In genomic region chr6:114042332-114042731, GRCm38 (mm10) we compare ENCODE assay signal across 8 mouse cellular contexts. TPM values are rescaled to one million over a fixed set of nuclear protein-coding genes. Genes with fewer than 3 reads are reported as not detected.
DNase-seq lines count a peak whose midpoint lies in the region; ATAC-seq lines count a peak whose summit lies in the region.

Atp2b2 (minus strand) TSS chr6:114042613.

- 27% methylated on average over 12 of the region's 12 CpGs for WGBS in heart, embryonic 13.5 days
- 20% methylated on average over 12 of the region's 12 CpGs for WGBS in embryonic facial prominence, embryonic 14.5 days

- H3K27me3 ChIP-seq in heart, embryonic 13.5 days (replicated peaks), result peaks cover 87% of the 10 kb centered on the region
- H3K27me3 ChIP-seq in embryonic facial prominence, embryonic 14.5 days (replicated peaks; ENCODE audit: control insufficient read depth, insufficient read depth, low read length), result peaks cover 64% of the 10 kb centered on the region

- no peak for ATAC-seq in heart, embryonic 13.5 days (ENCODE audit: extremely low read depth, insufficient number of reproducible peaks, low FRiP score, low TSS enrichment)
- ATAC-seq in embryonic facial prominence, embryonic 14.5 days (ENCODE audit: low read depth), result no peak

- peak within 1 kb of the TSS; percentile 71 for H3K9ac ChIP-seq in heart, embryonic 13.5 days
- peak within 1 kb of the TSS; percentile 53 for H3K9ac ChIP-seq in embryonic facial prominence, embryonic 14.5 days (ENCODE audit: low read depth, low read length)

- intact Hi-C loops in left cerebral cortex, postnatal 14 days (cut with DNase I), result no loop called here

- no peaks in the 10 kb centered on the region for H3K9me3 ChIP-seq in heart, embryonic 13.5 days
- H3K9me3 ChIP-seq in embryonic facial prominence, embryonic 14.5 days (ENCODE audit: control insufficient read depth, low read length), result no peaks in the 10 kb centered on the region

- peak within 1 kb of the TSS; percentile 87 for H3K4me2 ChIP-seq in heart, embryonic 13.5 days
- peak within 1 kb of the TSS; percentile 81 for H3K4me2 ChIP-seq in embryonic facial prominence, embryonic 14.5 days (ENCODE audit: low read depth, low read length)

- H3K36me3 ChIP-seq in heart, embryonic 13.5 days, result no peaks in the 10 kb centered on the region
- no peaks in the 10 kb centered on the region for H3K36me3 ChIP-seq in embryonic facial prominence, embryonic 14.5 days (ENCODE audit: control insufficient read depth, insufficient read depth, low read length)

- H3K4me3 ChIP-seq in heart, embryonic 13.5 days, result peak within 1 kb of the TSS; percentile 59
- H3K4me3 ChIP-seq in embryonic facial prominence, embryonic 14.5 days (ENCODE audit: low read depth, low read length), result peak within 1 kb of the TSS; percentile 44

- H3K27ac ChIP-seq in heart, embryonic 13.5 days (replicated peaks), result no peak within 1 kb of the TSS
- H3K27ac ChIP-seq in embryonic facial prominence, embryonic 14.5 days (replicated peaks; ENCODE audit: low read depth, low read length), result no peak within 1 kb of the TSS

- H3K4me1 ChIP-seq in heart, embryonic 13.5 days, result peaks cover 5% of the 10 kb centered on the region; the same call in 1 of the 2 replicates
- H3K4me1 ChIP-seq in embryonic facial prominence, embryonic 14.5 days (ENCODE audit: control insufficient read depth, insufficient read depth, low read length), result no peaks in the 10 kb centered on the region

- DNase-seq in heart, adult 8-10 months (ENCODE audit: low spot score), result no peak
- DNase-seq in adrenal gland, adult 2 months, result peak; percentile 60
- no peak for DNase-seq in embryonic facial prominence, embryonic 14.5 days (ENCODE audit: low spot score)
- DNase-seq in left cerebral cortex, postnatal 14 days (ENCODE audit: low spot score in 2 of 2), result no peak
- peak; percentile 46 for DNase-seq in retina, postnatal 1 day
- DNase-seq in spleen, postnatal 10 days (ENCODE audit: low spot score in 2 of 2), result no peak
- no peak for DNase-seq in c-Kit-positive CD71-positive TER-119-positive erythroid progenitor cells, embryonic 14.5 days (ENCODE audit: low spot score)

RNA-seq across cellular contexts. Expression of gene Atp2b2, which starts in this region (rescaled TPM):
- polyA plus RNA-seq in heart, embryonic 13.5 days (2015; fragmentation: Nextera tagmentation; extraction: Ambion mirVana), result 0.07 and 0.18 TPM in 2 replicates
- total RNA-seq in heart, adult 8-10 months (2022), result 1 to 10 TPM; 1.0 to 3.0 (median 1.6) TPM
- 1 to 10 TPM; 3.9 to 8.5 TPM for total RNA-seq in adrenal gland, adult 2 months (2021)
- polyA plus RNA-seq in adrenal gland, adult 2 months (2012; rRNA removed), result 1.5 and 2.1 TPM in 2 replicates
- 1.4 and 1.7 TPM in 2 replicates for polyA plus RNA-seq in embryonic facial prominence, embryonic 14.5 days (2014; fragmentation: Nextera tagmentation; extraction: Ambion mirVana)
- 100 to 1,000 TPM; 603 to 682 TPM for total RNA-seq in left cerebral cortex, postnatal 14 days (2021)

Comparison
In these comparisons a context has a peak if more than half of its experiments do, and no peak if none do; other contexts are left out.
1. RNA of gene Atp2b2 (total RNA-seq): 603 to 682 TPM in left cerebral cortex, postnatal 14 days; 3.9 to 8.5 TPM in adrenal gland, adult 2 months and 1.0 to 3.0 TPM in heart, adult 8-10 months; every median in the first group is over 10 times any median in the second.
2. DNase-seq: peak in adrenal gland, adult 2 months (single experiment) and retina, postnatal 1 day (single experiment); none in heart, adult 8-10 months (single experiment), embryonic facial prominence, embryonic 14.5 days (single experiment), left cerebral cortex, postnatal 14 days (0 of 2), spleen, postnatal 10 days (0 of 2) and c-Kit-positive CD71-positive TER-119-positive erythroid progenitor cells, embryonic 14.5 days (single experiment).